Mouse (Mus musculus) liver, embryonic 14.5 days (tissue): Measurements from ENCODE around the gene Nav2. TPM values are rescaled to one million over a fixed set of nuclear protein-coding genes. Genes with fewer than 3 reads are reported as not detected.

Experiments used
- ATAC-seq: fragments of 200-750 bp; cut with Nextera tagmentation; 2 replicates; pipeline ENCODE4 v1.8.0; 2017; ENCODE audit warnings: moderate number of reproducible peaks, mild to moderate bottlenecking, moderate library complexity; ENCODE audit not compliant: insufficient read depth
- DNase-seq, 3 experiments: peaks; one replicate each; pipeline ENCODE4 v3.0.0-alpha.2; 2012 to 2013; ENCODE audit warnings: low read depth in 3 of 3, low spot score in 3 of 3
- H3K27ac ChIP-seq: fragments of 300-500 bp; sonication (generic); 2 replicates; pipeline ENCODE4 v1.5.1; 2014; ENCODE audit warnings: moderate library complexity, mild to moderate bottlenecking, control low read depth, inconsistent platforms
- H3K27me3 ChIP-seq: fragments of 300-500 bp; sonication (generic); 2 replicates; pipeline ENCODE4 v1.6.1; 2014; ENCODE audit warnings: mild to moderate bottlenecking, low read length, moderate library complexity; ENCODE audit not compliant: control insufficient read depth, insufficient read depth
- H3K36me3 ChIP-seq: fragments of 300-500 bp; sonication (generic); replicated peaks from 2 replicates; pipeline ENCODE4 v1.6.1; 2014; ENCODE audit warnings: low read depth; ENCODE audit not compliant: control insufficient read depth, insufficient read depth
- H3K4me1 ChIP-seq, 2 experiments: fragments of 200-500 bp in 1 of 2; fragments of 300-500 bp in 1 of 2; sonication (generic) in 1 of 2; replicated peaks; 2 replicates each; pipeline ENCODE4 v1.6.1; 2012 to 2014; ENCODE audit warnings: antibody characterized with exemption in 1 of 2, inconsistent platforms in 1 of 2, low read length in 1 of 2; ENCODE audit not compliant: control insufficient read depth in 2 of 2, insufficient read depth in 2 of 2
- H3K4me2 ChIP-seq: fragments of 300-500 bp; sonication (generic); 2 replicates; pipeline ENCODE4 v1.6.1; 2014; ENCODE audit warnings: low read depth, mild to moderate bottlenecking, control low read depth, moderate library complexity
- H3K4me3 ChIP-seq, 2 experiments: fragments of 200-500 bp in 1 of 2; fragments of 300-500 bp in 1 of 2; sonication (generic) in 1 of 2; 2 replicates each; pipeline ENCODE4 v1.5.1; 2012 to 2014; ENCODE audit warnings: low read depth in 2 of 2, low read length in 2 of 2, mild to moderate bottlenecking in 2 of 2, control low read depth in 1 of 2, inconsistent platforms in 1 of 2, moderate library complexity in 1 of 2; ENCODE audit not compliant: insufficient read depth in 1 of 2
- H3K9ac ChIP-seq: fragments of 300-500 bp; sonication (generic); replicated peaks from 2 replicates; pipeline ENCODE4 v1.6.1; 2014; ENCODE audit warnings: mild to moderate bottlenecking, control low read depth, moderate library complexity
- H3K9me3 ChIP-seq: fragments of 300-500 bp; sonication (generic); 2 replicates; pipeline ENCODE4 v1.6.1; 2016; ENCODE audit warnings: low read length, mixed read lengths; ENCODE audit not compliant: control insufficient read depth
- CTCF ChIP-seq: IDR thresholded peaks from 2 replicates; pipeline ENCODE4 v1.5.1; 2016; ENCODE audit warnings: antibody characterized with exemption, low read depth, control low read depth
- EP300 ChIP-seq: IDR thresholded peaks from 2 replicates; pipeline ENCODE4 v1.6.1; 2016; ENCODE audit warnings: antibody characterized with exemption, low read depth
- WGBS: fragments of 180-500 bp; shearing (Covaris S2); extraction: QIAGEN DNeasy Blood & Tissue Kit; methylation state at CpG from one replicate; pipeline ENCODE4 v1.1.7; 2014; ENCODE audit not compliant: insufficient replicate concordance; 5-methylcytosine and 5-hydroxymethylcytosine counted together
- polyA plus RNA-seq, 2 experiments: library from polyadenylated mRNA; depleted of rRNA in 1 of 2; stranded (reverse) in 1 of 2; unstranded in 1 of 2; fragments of >200 nt; fragmentation: Nextera tagmentation in 1 of 2; extraction: Ambion mirVana in 1 of 2; gene quantifications; 2 replicates each; pipeline versions ENCODE4 v1.2.1 to v1.2.3; 2012 to 2014

The Nav2 gene
- polyA plus RNA-seq, 2 experiments, result 1.5 to 1.6 TPM

- DNase-seq, result no peak
- TF ChIP-seq EP300 (no peak), CTCF (no peak)
- ATAC-seq, result no peak
Measured at GRCm38 (mm10) chr7:49209526-49209925, 301.0 kb downstream of the Nav2 start.

GRCm38 (mm10) chr7:49210721-49211120 is 302.2 kb downstream of the Nav2 start:
- no peak overlapping the region for H3K27ac ChIP-seq
- H3K4me3 ChIP-seq, result no peak overlapping the region
- WGBS, result 73% methylated on average over 8 of the region's 8 CpGs

More at GRCm38 (mm10) chr7:49209526-49209925, 301.0 kb downstream of the Nav2 start:
- H3K36me3 ChIP-seq, result no peaks in the 10 kb centered on the region
- H3K9me3 ChIP-seq, result no peaks in the 10 kb centered on the region
- H3K27ac ChIP-seq, result no peak overlapping the region
- WGBS, result 55% methylated on average over 7 of the region's 7 CpGs
- H3K4me3 ChIP-seq, result no peak overlapping the region
- H3K9ac ChIP-seq, result no peak overlapping the region
- H3K27me3 ChIP-seq, result no peaks in the 10 kb centered on the region
- H3K4me2 ChIP-seq, result no peak overlapping the region
- H3K4me1 ChIP-seq, result no peaks in the 10 kb centered on the region

GRCm38 (mm10) chr7:49213011-49213410 is 304.5 kb downstream of the Nav2 start:
- whole genome bisulfite sequencing, result 62% methylated on average over 4 of the region's 4 CpGs
- Histone ChIP-seq H3K4me1 (no peaks in the 10 kb centered on the region), H3K36me3 (no peaks in the 10 kb centered on the region), H3K27ac (no peak overlapping the region), H3K9ac (no peak overlapping the region), H3K27me3 (no peaks in the 10 kb centered on the region), H3K4me3 (no peak overlapping the region), H3K9me3 (no peaks in the 10 kb centered on the region), H3K4me2 (no peak overlapping the region)
- TF ChIP-seq EP300 (no peak), CTCF (no peak)
- ATAC-seq (no peak), DNase-seq (no peak)

More at GRCm38 (mm10) chr7:49210721-49211120, 302.2 kb downstream of the Nav2 start:
- no peaks in the 10 kb centered on the region for H3K4me1 ChIP-seq
- no peaks in the 10 kb centered on the region for H3K36me3 ChIP-seq
- ATAC-seq (no peak), DNase-seq (no peak)
- TF ChIP-seq CTCF, result no peak
- TF ChIP-seq EP300, result no peak
- H3K27me3 ChIP-seq, result no peaks in the 10 kb centered on the region
- H3K9ac ChIP-seq, result no peak overlapping the region
- no peak overlapping the region for H3K4me2 ChIP-seq
- no peaks in the 10 kb centered on the region for H3K9me3 ChIP-seq

- H3K4me3 ChIP-seq, result no peak overlapping the region
- H3K9me3 ChIP-seq, result no peaks in the 10 kb centered on the region
- H3K27ac ChIP-seq, result no peak overlapping the region
- H3K4me2 ChIP-seq, result no peak overlapping the region
- H3K4me1 ChIP-seq, result no peaks in the 10 kb centered on the region
- H3K27me3 ChIP-seq, result no peaks in the 10 kb centered on the region
- TF ChIP-seq CTCF (no peak), EP300 (no peak)
- 65% methylated on average over 6 of the region's 6 CpGs for WGBS
- no peak for DNase-seq
- H3K36me3 ChIP-seq, result no peaks in the 10 kb centered on the region
- H3K9ac ChIP-seq, result no peak overlapping the region
- ATAC-seq, result no peak
Measured at GRCm38 (mm10) chr7:49217786-49218185, 309.3 kb downstream of the Nav2 start.

GRCm38 (mm10) chr7:49225741-49226140 is 317.2 kb downstream of the Nav2 start:
- no peak for DNase-seq
- ATAC-seq, result no peak
- no peak overlapping the region for H3K4me2 ChIP-seq
- H3K36me3 ChIP-seq, result no peaks in the 10 kb centered on the region
- no peak overlapping the region for H3K27ac ChIP-seq
- no peaks in the 10 kb centered on the region for H3K27me3 ChIP-seq
- no peak overlapping the region for H3K4me3 ChIP-seq
- no peaks in the 10 kb centered on the region for H3K9me3 ChIP-seq
- no peaks in the 10 kb centered on the region for H3K4me1 ChIP-seq
- H3K9ac ChIP-seq, result no peak overlapping the region
- no peak for TF ChIP-seq CTCF
- no peak for TF ChIP-seq EP300
- WGBS, result 51% methylated on average over 5 of the region's 5 CpGs
